ENCODE assay signal across 10 mouse cellular contexts in the genomic region with DNA sequence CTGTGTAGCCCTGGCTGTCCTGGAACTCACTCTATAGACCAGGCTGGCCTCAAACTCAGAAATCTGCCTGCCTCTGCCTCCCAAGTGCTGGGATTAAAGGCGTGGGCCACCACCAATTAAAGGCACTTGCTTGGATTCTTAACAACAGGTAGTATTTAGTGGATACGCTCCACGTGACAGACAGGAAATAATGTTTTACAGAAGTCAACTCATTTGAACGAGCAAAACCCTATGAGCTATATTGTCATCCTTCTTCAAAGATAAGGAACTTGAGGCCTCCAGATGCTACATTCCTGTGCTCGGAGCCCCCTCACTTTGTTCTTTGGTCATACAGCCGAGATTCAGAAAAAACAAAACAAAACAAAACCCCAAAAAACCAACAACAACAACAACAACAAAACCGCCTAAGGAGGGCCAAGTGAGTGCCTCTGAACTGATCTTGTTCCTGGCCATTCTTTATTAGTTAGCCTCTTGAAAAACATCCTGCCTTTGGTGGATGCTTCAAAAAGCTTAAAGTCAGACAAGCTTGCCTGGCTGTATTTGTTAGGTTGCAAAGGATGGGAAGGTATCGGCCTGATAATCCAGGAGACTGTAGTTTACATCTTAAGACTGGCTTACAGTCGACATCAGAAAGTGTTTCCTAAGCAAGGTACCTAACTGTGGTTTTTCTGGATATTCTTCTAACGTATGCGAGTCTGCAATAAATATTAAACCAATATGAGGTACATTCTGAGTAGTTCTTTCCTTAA. TPM values are rescaled to one million over a fixed set of nuclear protein-coding genes. Genes with fewer than 3 reads are reported as not detected.
DNase-seq lines count a peak whose midpoint lies in the region; ATAC-seq lines count a peak whose summit lies in the region.
"Had no signal": no experiment of that assay in that cellular context is flagged by ENCODE, and none has a peak within 500 bp of the region (broad histone marks: within the 10 kb centered on the region; RNA-seq: fewer than 3 reads in every experiment).

No protein-coding gene starts in this region.

- no peaks in the 10 kb centered on the region for H3K36me3 ChIP-seq in lung, embryonic 16.5 days (ENCODE audit: control insufficient read depth, insufficient read depth, low read length)
- no peaks in the 10 kb centered on the region for H3K36me3 ChIP-seq in embryonic facial prominence, embryonic 13.5 days
- no peaks in the 10 kb centered on the region for H3K36me3 ChIP-seq in limb, embryonic 11.5 days (ENCODE audit: control insufficient read depth, insufficient read depth, low read length)
- no peaks in the 10 kb centered on the region for H3K36me3 ChIP-seq in neural tube, embryonic 15.5 days

- no peaks in the 10 kb centered on the region for H3K9me3 ChIP-seq in lung, embryonic 16.5 days (ENCODE audit: control insufficient read depth, low read length)
- no peaks in the 10 kb centered on the region for H3K9me3 ChIP-seq in embryonic facial prominence, embryonic 13.5 days
- no peaks in the 10 kb centered on the region for H3K9me3 ChIP-seq in limb, embryonic 11.5 days (ENCODE audit: control insufficient read depth, low read length)
- H3K9me3 ChIP-seq in neural tube, embryonic 15.5 days (replicated peaks), result no peaks in the 10 kb centered on the region

- peak overlapping the region; percentile 64 for H3K4me3 ChIP-seq in lung, embryonic 16.5 days (ENCODE audit: low read length)
- peak overlapping the region; percentile 55 for H3K4me3 ChIP-seq in embryonic facial prominence, embryonic 13.5 days
- peak overlapping the region; percentile 10; the same call in 1 of the 2 replicates for H3K4me3 ChIP-seq in limb, embryonic 11.5 days (ENCODE audit: low read depth, low read length)
- peak overlapping the region; percentile 56 for H3K4me3 ChIP-seq in neural tube, embryonic 15.5 days (replicated peaks)

- WGBS in lung, embryonic 16.5 days, result 33% methylated on average over 11 of the region's 11 CpGs
- 47% methylated on average over 11 of the region's 11 CpGs for WGBS in embryonic facial prominence, embryonic 13.5 days
- 39% methylated on average over 11 of the region's 11 CpGs for WGBS in limb, embryonic 11.5 days
- 51% methylated on average over 11 of the region's 11 CpGs for WGBS in neural tube, embryonic 15.5 days

- peaks cover 12% of the 10 kb centered on the region; the same call in 1 of the 2 replicates for H3K4me1 ChIP-seq in lung, embryonic 16.5 days (replicated peaks; ENCODE audit: control insufficient read depth, insufficient read depth, low read length)
- peaks cover 16% of the 10 kb centered on the region; the same call in 1 of the 2 replicates for H3K4me1 ChIP-seq in embryonic facial prominence, embryonic 13.5 days
- H3K4me1 ChIP-seq in limb, embryonic 11.5 days (ENCODE audit: control insufficient read depth, insufficient read depth, low read length), result peaks cover 8% of the 10 kb centered on the region; the same call in 1 of the 2 replicates
- H3K4me1 ChIP-seq in neural tube, embryonic 15.5 days, result peaks cover 26% of the 10 kb centered on the region

- H3K27ac ChIP-seq in lung, embryonic 16.5 days (ENCODE audit: low read length), result peak overlapping the region; percentile 97
- peak overlapping the region; percentile 95 for H3K27ac ChIP-seq in embryonic facial prominence, embryonic 13.5 days
- peak overlapping the region; percentile 91 for H3K27ac ChIP-seq in limb, embryonic 11.5 days (replicated peaks; ENCODE audit: low read depth, low read length)
- 0 out of 2 replicates have a peak overlapping the region, but pooled peaks have one; percentile 87 for H3K27ac ChIP-seq in neural tube, embryonic 15.5 days (replicated peaks)

- no peak for ATAC-seq in lung, embryonic 16.5 days (ENCODE audit: low read depth)
- no peak for ATAC-seq in embryonic facial prominence, embryonic 13.5 days (ENCODE audit: insufficient number of reproducible peaks, insufficient read depth, low FRiP score, low TSS enrichment, low read depth)
- ATAC-seq in limb, embryonic 11.5 days (ENCODE audit: insufficient number of reproducible peaks, low FRiP score, low TSS enrichment, low read depth), result no peak
- ATAC-seq in neural tube, embryonic 15.5 days (ENCODE audit: low FRiP score), result no peak

- H3K4me2 ChIP-seq in lung, embryonic 16.5 days (ENCODE audit: low read depth, low read length), result peak overlapping the region; percentile 60
- H3K4me2 ChIP-seq in embryonic facial prominence, embryonic 13.5 days, result peak overlapping the region; percentile 56
- peak overlapping the region; percentile 46 for H3K4me2 ChIP-seq in limb, embryonic 11.5 days (ENCODE audit: low read depth, severe bottlenecking)
- H3K4me2 ChIP-seq in neural tube, embryonic 15.5 days, result peak overlapping the region; percentile 63

- DNase-seq in lung, adult 18-20 months, result no peak
- no peak for DNase-seq in limb, embryonic 11.5 days (ENCODE audit: low spot score)
- no peak for DNase-seq in testis, postnatal 10 days (ENCODE audit: low spot score)
- DNase-seq in layer of hippocampus, adult 9-11 months, result no peak
- DNase-seq in adrenal gland, adult (ENCODE audit: inconsistent age in 2 of 2, low spot score in 1 of 2), result no peak
- DNase-seq: gastrocnemius, postnatal 36 days; right cerebral cortex, adult 18-20 months had no signal

- peak overlapping the region; percentile 64 for H3K9ac ChIP-seq in lung, embryonic 16.5 days (ENCODE audit: low read length)
- peak overlapping the region; percentile 54; the same call in 1 of the 2 replicates for H3K9ac ChIP-seq in embryonic facial prominence, embryonic 13.5 days
- no peak overlapping the region for H3K9ac ChIP-seq in limb, embryonic 11.5 days (ENCODE audit: low read length)
- H3K9ac ChIP-seq in neural tube, embryonic 15.5 days (replicated peaks), result no peak overlapping the region

- no peaks in the 10 kb centered on the region for H3K27me3 ChIP-seq in lung, embryonic 16.5 days (ENCODE audit: control insufficient read depth, insufficient read depth, low read depth, low read length)
- peaks cover 31% of the 10 kb centered on the region for H3K27me3 ChIP-seq in embryonic facial prominence, embryonic 13.5 days
- peaks cover 20% of the 10 kb centered on the region for H3K27me3 ChIP-seq in limb, embryonic 11.5 days (ENCODE audit: control insufficient read depth, insufficient read depth, low read length)
- H3K27me3 ChIP-seq in neural tube, embryonic 15.5 days (replicated peaks), result peaks cover 4% of the 10 kb centered on the region; the same call in 1 of the 2 replicates

RNA-seq across cellular contexts. Expression of a gene that starts 1.5 kb away (rescaled TPM):
- 49.4 TPM in 2 replicates for polyA plus RNA-seq in lung, embryonic 16.5 days (2015; fragmentation: Nextera tagmentation; extraction: Ambion mirVana)
- polyA plus RNA-seq in embryonic facial prominence, embryonic 13.5 days (2015; fragmentation: Nextera tagmentation; extraction: Ambion mirVana), result 53.7 and 56.7 TPM in 2 replicates
- polyA plus RNA-seq in limb, embryonic 11.5 days (2014; fragmentation: Nextera tagmentation; extraction: Ambion mirVana), result 36.4 and 40.8 TPM in 2 replicates
- 24.4 and 28.7 TPM in 2 replicates for polyA plus RNA-seq in neural tube, embryonic 15.5 days (2015; fragmentation: Nextera tagmentation; extraction: Ambion mirVana)

Comparison
In these comparisons a context has a peak if more than half of its experiments do, and no peak if none do; other contexts are left out.
1. H3K4me3 ChIP-seq: peak in every context shown above with its lines; median percentile 64 in lung, embryonic 16.5 days; 56 in neural tube, embryonic 15.5 days; 55 in embryonic facial prominence, embryonic 13.5 days; 10 in limb, embryonic 11.5 days.
2. H3K9ac ChIP-seq: peak in lung, embryonic 16.5 days (single experiment) and embryonic facial prominence, embryonic 13.5 days (single experiment); none in limb, embryonic 11.5 days (single experiment) and neural tube, embryonic 15.5 days (single experiment).
3. Peak in every context shown above with its lines, with median percentiles within 50 percentile points of each other: H3K27ac ChIP-seq and H3K4me2 ChIP-seq.